Mouse (Mus musculus) gastrocnemius, adult 8-10 months (tissue): ENCODE measurements at regions not wholly inside any gene's neighbourhood (a gene's known extent, or its start where the extent isn't known, plus 50 kb on each side); places are given as distances from the start of the nearest gene placed in this dataset. TPM values are rescaled to one million over a fixed set of nuclear protein-coding genes. Genes with fewer than 3 reads are reported as not detected.
A peak's percentile ranks its signal among the peaks of the same experiment; 100 is the strongest.

Experiments used
- DNase-seq, 2 experiments: peaks; one replicate each; pipeline ENCODE4 v3.0.0; 2022; ENCODE audit warnings: low spot score in 2 of 2
- microRNA-seq: library from miRNA; unstranded; fragments of <30 nt; microRNA quantifications from one replicate; pipeline ENCODE4 v1.2.0, GENCODE M21; 2022

DNA sequence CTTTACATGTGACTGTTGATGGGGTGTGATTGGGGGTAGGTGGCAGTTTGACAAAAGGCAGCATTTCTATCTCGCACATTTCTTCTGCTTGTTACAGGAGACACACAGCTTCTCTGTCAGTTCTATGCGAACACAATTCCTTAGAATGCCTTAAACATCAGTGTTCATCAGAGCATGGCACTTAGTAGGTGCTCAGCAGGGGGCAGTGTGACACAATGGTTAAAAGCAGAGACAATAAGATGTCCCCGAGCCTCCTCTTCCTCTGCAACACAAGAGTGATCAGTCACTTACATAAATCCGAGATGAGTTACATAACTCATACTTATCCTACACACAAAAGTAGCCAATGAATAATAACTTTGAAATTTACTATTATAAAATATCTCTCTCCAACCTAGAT lies 688.1 kb downstream of the Gm826 start:
- DNase-seq: peak; percentile 31 to 32

DNA sequence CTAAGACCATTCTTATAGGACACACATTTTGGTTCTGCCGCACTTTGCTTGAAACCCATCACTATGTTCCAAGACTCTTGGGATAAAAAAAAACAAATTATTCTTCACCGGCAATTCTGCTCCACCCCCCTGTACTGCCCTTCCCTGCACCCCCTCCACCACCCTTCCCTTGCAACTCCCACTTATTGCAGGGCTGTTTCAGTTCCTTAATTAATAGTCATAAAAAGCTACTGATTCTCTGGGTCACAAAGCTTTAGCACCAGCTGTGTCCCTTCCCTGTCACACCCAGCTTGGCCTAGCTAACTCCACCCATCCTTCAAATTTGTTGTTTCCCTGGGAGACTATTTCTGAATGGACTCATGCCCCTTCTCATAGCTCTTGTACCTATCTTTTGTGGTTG lies 687.4 kb downstream of the Gm826 start:
- no peak for DNase-seq

DNA sequence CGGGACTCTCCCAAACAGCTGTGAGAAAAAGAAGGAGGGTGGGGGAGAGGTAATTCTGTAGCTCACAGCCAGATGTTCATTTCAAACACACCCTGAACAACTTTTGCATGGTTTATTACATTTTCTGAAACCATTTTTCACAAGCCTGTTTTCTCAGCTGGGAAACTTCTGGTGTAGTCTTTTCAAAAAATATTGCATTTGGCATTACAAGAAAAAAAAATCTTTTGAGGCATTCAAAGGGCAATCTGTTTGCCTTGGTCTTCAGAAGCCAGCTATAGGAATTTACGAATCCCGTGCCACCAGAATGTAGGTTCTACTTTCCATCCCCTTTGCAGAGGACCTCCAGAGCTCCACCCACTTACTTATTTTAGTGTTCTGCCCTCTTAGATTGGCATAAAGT lies 681.7 kb downstream of the Gm826 start:
- DNase-seq: no peak

DNA sequence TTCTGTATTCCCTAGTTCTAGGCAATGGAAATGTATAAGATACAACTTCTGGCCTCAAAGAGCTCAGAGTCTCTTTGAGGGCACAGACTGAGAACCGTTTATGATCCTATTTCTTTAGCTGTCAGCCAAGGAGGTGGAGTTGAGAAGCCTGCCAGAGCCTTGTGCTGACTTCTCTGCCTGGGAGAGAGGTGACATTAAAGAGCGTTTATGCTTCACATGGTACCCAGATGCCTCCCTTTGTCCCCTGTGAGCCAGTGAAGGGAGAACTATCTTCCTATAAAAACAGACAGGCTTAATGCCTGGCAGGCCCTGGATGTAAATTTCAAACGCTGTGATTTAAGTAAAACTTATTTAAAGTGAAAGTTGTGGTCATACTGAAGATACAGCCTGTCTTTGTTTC lies 657.1 kb downstream of the Gm826 start:
- DNase-seq: no peak

DNA sequence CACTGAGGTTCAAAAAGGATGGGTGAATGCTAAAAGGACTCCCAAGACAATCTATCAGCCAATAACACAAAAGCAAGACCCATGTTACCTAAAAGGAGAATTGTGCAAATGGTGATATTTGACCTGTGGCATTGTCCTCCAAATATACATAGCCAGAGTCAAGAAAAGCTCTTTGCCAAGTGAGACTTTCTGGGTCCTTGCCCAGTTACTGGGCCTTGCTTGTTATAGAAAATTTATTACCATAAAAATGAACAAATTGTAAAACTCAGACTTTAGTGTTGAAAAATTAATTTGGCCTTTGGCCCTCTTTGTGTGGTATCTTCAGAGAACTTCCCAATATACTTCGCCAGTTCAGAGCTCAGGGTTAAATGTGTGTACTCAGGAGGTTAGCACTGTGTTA lies 653.3 kb downstream of the Gm826 start:
- no peak for DNase-seq

DNA sequence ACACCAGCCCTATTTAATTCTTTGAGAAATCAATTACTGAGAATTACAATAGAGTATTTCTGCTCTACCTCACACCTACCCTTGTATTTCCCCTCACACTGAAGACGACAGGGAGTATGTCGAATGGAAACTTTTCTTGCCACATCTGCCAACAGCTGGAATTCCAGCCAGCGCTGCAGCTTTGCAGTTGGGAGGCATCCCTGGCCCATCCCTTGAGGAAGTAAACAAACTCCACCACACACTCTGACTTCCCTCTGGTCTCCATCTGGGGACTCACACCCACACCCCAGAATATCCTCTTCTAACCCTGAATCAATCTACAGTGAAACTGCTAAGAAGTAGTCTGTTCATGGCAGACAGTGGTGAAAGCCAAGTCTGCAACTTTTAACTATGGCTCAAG lies 630.9 kb downstream of the Gm826 start:
- DNase-seq: no peak

DNA sequence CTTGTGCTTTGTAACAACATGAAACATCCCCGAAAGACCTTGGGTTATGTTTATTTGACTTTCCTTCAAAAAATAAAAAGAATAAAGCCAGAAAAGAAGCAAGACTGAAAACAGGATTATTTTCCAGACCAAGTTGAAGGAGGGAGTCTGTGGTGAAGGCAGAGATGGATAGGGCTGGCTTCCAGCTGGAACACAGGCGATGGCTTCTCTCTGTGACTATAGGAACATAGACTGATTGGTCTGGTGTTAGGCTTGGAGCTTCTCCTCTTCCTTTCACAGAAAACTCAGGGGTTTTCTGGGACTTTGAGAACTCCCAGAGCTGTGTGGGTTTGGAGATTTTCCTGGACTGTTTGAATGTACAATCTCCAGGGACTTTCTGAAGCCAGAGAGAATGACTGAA lies 625.8 kb downstream of the Gm826 start:
- DNase-seq: peak; percentile 24 to 55

DNA sequence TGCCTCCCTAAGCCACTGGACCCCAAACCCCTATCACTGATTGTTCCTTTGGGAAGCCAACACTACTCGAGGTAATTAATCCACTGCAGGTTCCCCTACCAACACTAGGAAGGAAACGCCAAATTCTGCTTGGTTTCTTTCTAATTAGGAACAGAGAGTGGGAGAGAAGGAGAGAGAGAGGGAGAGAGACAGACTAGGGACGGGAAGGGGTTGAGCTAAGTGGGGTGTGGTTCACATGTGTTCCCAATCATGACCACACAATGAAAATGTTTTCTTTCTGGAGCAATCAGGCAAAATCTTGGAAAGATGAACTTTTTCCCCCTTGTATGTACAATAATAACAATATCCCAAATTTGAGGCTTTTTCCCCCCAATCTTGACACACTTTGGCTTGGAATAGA lies 619.3 kb downstream of the Gm826 start:
- no peak for DNase-seq

DNA sequence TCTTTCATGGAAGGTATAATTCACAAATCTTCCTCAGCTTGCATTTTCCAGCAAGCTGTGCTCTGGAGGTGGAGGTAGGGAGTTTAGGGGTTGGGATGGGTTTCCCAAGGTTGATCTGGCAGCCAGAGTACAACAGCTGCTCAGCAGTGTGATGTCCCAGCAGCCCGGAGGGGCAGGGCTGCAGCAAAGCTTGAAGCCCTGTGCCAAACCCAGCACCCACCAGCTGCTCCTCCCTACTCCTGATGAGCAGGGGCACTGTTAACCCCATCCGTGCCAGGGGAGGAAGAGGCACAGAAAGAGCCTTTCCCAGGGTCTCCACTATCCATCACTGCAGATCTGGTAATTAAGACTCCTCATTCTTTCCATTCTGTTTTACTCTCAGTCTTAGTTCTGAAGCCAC lies 615.2 kb downstream of the Gm826 start:
- no peak for DNase-seq

DNA sequence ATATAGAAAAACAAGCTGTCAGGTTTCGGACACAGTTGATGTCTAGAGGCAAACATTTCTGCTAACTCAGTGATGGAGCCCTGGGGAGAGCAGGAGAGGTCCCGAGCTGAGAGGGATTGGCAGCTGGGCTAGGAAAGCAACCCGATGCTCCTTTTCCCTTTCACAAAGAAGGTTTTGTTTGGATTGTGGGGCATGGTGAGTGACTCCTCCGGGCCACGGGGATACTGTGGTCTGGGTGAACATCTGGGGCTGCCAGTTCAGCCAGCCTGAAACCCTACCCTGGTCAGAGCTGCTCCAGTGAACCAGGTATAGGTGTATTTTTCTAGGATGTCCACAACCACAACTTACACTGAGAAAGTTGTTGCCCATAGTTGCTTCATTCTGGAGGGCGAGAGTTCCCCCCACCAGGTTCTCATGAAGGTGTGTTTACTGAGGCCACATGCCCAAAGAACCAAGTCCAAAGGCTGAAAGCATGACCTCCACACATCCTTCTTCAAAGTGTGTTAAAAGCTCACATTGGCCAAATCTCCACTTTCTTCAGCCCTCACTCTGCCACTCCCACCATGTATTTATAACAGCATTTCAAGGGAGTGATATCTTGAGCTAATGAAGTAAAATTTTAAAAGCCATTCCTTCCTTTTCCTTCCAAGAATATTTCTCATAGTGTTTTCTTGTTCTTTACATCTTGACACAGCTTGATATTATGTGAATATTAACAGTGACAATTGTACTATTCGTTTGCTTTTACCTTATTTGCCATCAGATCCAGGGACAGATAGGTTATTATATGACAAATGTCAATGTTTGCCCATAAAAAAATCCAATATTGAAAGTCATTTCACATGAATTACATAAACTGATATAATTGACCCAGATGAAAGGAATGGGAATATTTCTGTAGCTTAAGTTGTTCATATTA lies 608.5 kb downstream of the Gm826 start:
- no peak for DNase-seq

DNA sequence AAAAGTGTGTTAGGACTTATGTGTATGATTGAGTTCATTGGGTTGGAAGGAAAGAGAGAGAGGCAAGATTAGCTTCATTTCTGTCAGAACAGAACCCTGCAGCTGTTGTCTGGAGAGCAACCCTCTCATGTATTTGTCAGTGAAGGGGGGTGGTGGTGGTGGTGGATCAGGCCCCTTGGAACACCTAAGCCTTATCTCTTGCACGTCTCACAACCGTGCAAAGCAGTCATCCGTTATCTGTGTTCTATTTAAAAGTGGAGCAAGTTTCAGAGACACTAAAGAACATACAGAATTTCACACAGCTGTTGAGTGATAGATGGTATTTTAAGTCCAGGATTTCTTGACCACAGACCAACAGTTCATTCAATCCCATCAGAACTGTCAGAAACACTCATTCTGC lies 604.7 kb downstream of the Gm826 start:
- no peak for DNase-seq

DNA sequence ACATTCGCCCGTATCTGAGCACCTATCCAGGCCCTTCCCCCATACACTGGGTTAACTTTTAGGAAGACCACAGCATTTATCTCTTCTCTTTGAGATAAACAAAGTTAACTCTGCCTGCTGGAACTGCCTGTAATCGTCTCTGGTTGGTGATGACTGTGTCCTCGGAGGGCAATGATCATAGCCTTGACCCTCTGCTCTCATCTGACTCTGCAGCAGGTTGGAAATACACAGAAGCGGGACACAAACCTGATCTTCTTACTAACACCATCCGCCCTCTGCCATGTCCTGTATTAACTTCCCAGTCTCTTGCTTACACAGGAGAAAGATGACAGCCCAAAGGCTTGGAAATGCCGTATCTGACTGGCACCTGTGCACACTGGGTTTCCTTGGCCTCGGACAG lies 603.7 kb downstream of the Gm826 start:
- no peak for DNase-seq

DNA sequence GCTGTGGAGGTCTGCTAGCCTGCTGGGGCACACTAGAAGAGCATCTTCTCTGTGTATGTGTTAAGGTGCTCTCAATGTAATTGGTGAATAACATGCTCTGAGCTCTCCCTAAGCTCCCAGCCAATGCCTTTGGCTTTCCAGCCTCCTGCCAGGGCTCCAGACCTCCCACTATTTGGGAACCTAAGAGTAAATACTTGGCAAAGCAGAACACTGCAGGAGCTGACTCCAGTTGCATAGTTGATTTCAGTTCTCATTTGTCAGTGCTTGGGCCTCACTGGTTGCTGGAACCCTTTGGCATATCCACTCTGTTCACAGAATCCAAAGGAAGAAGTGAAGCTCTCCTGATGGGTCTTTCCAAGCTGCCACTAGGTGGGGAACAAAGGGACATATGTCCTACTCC lies 602.7 kb downstream of the Gm826 start:
- DNase-seq: no peak

DNA sequence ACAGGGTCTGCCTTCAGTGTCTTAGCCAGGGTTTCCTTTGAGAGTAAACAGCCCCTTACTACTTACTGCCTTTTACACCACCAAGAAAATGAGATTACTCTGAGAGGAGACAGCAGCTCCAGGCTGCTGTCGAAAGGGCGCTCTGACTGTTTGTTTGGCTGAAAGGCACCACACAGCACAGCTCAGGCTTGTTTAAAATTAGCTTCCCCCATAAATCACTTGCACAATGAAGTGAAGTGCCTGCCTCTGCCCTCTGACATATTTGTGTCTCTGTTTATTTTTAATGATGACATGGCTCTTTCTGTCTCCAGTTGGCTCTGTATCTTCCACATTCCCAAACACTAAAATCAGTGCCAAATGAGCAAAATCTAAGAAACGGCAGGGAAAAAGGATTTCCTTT lies 601.5 kb downstream of the Gm826 start:
- DNase-seq: no peak

DNA sequence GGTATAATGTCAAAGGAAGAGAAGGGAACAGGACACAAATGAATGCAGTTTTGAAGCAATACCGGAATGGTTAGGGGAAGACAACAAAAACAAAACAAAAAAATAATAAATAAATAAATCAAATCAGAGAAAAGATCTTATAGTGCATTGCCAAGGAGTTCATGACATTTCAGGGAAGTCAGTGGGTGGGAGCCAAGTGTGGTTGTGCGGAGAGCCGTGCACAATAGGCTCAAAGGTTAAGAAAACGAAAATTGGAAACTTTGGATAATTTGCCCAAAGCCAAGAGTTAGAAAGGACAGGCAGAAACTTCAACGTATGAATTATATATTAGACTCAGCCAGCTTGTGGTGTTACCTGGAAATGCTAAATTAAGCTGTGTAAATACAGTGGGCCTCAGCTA lies 599.4 kb downstream of the Gm826 start:
- no peak for DNase-seq

DNA sequence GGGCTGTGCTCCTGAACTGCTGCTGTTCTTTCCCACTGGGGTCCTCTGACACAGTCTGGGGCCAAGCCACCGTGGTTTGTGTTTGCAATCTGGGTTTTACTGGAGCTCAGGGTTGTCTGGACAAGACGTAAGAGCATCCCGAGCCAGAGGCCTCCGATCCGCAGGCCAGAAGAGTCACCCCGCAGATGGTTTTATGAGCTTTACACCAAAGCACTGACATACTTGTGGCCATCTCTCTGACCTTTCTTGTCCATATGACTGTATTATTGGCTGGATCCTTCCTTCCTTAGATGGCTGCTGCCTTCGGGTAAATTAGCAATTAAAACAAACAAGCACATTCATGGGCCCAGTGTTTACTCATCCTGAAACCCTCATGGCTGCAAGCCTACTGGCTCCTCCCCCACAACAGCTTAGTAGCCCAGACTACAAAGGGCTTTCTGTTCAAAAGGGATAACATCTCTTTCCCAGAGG lies 578.4 kb downstream of the Gm826 start:
- no peak for DNase-seq

DNA sequence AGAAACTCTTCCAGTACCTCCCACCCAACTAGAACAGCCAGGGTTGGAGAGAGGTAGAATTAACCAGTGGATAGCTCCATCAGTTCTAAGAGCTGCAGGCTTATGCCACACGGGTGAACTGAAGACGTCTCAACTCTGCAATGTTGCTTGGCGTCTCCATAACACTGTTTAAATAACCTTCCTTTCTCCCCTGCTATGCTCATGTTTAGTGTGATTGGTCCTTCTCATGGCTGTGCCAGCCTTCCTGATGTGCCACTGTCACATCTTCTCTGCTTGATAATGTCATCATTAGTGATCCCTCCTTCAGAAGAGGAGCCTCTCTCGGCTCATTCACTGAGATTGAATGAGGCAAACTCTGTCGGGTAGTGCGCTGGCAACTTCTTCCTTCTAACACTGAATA lies 573.2 kb downstream of the Gm826 start:
- no peak for DNase-seq

DNA sequence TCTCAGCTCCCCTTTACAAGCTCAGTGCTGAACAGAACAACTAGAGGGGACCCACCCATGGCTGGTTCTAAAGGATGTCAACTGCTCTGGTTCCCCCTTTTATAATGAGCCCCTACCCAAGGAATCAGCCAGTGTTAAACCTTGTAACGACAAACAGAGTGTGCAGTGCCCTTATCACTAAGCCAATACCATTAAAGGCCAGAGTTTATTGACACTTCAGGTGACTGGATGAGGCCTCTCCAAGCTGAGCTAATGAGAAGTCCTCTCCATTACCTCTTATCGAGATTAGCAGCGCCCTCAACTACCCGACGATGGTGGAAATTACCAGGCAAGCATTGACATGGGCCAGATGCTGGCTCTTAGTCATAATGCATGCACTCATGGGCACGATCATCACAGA lies 570.8 kb downstream of the Gm826 start:
- no peak for DNase-seq

Small RNAs in the stretch of these regions (microRNA-seq; reads per million reads assigned to microRNA genes)
- not detected for gene Gm44319
